Mouse (Mus musculus): ENCODE data around the gene Adprhl2. TPM values are rescaled to one million over a fixed set of nuclear protein-coding genes. Genes with fewer than 3 reads are reported as not detected.

The Adprhl2 gene
- polyA plus RNA-seq, 1 experiment from 2014 or later, result 44.6 TPM

GRCm38 (mm10) chr4:126303877-126304276 is 17.6 kb downstream of the Adprhl2 start:
- WGBS, result 61% methylated on average over 4 of the region's 4 CpGs
- H3K27me3 ChIP-seq (ENCODE audit: control insufficient read depth, insufficient read depth, low read length), result peaks cover 11% of the 10 kb centered on the region; the same call in 1 of the 2 replicates
- H3K4me3 ChIP-seq (ENCODE audit: low read depth, low read length), result no peak overlapping the region
- no peaks in the 10 kb centered on the region for H3K36me3 ChIP-seq (replicated peaks; ENCODE audit: control insufficient read depth, insufficient read depth, low read depth, low read length)
- no peak overlapping the region for H3K27ac ChIP-seq (replicated peaks; ENCODE audit: low read depth, low read length)
- no peak overlapping the region for H3K9ac ChIP-seq (replicated peaks; ENCODE audit: low read length)
- no peak overlapping the region for H3K4me2 ChIP-seq (ENCODE audit: low read depth, low read length)
- H3K9me3 ChIP-seq (replicated peaks; ENCODE audit: control insufficient read depth, low read length), result 0 out of 2 replicates have a peak, but pooled peaks cover 2% of the 10 kb centered on the region
- no peak for ATAC-seq (replicated peaks; ENCODE audit: insufficient number of reproducible peaks, low FRiP score, low TSS enrichment, low read depth)
- no peak for DNase-seq (ENCODE audit: low spot score)
- peaks cover 16% of the 10 kb centered on the region for H3K4me1 ChIP-seq (ENCODE audit: control insufficient read depth, insufficient read depth, low read length)

- peak overlapping the region; percentile 35 for H3K4me3 ChIP-seq (ENCODE audit: low read depth, low read length)
These were observed 19.8 kb downstream of the Adprhl2 start for GRCm38 (mm10) chr4:126301584-126302309.

GRCm38 (mm10) chr4:126300916-126301583 is 20.5 kb downstream of the Adprhl2 start:
- Histone ChIP-seq H3K4me3 (ENCODE audit: low read depth, low read length) (peak overlapping the region; percentile 35), H3K4me2 (ENCODE audit: low read depth, low read length) (peak overlapping the region; percentile 83), H3K27ac (replicated peaks; ENCODE audit: low read depth, low read length) (peak overlapping the region; percentile 52), H3K27me3 (ENCODE audit: control insufficient read depth, insufficient read depth, low read length) (peaks cover 15% of the 10 kb centered on the region; the same call in 1 of the 2 replicates), H3K9me3 (replicated peaks; ENCODE audit: control insufficient read depth, low read length) (0 out of 2 replicates have a peak, but pooled peaks cover under 1% of the 10 kb centered on the region), H3K36me3 (replicated peaks; ENCODE audit: control insufficient read depth, insufficient read depth, low read depth, low read length) (no peaks in the 10 kb centered on the region), H3K4me1 (ENCODE audit: control insufficient read depth, insufficient read depth, low read length) (peaks cover 25% of the 10 kb centered on the region), H3K9ac (replicated peaks; ENCODE audit: low read length) (peak overlapping the region; percentile 53)
- DNase-seq (ENCODE audit: low spot score) (peak; percentile 79), ATAC-seq (replicated peaks; ENCODE audit: insufficient number of reproducible peaks, low FRiP score, low TSS enrichment, low read depth) (peak; percentile 49)
- 1% methylated on average over 48 of the region's 50 CpGs for WGBS

More at GRCm38 (mm10) chr4:126301584-126302309, 19.8 kb downstream of the Adprhl2 start:
- peak overlapping the region; percentile 53 for H3K9ac ChIP-seq (replicated peaks; ENCODE audit: low read length)
- peak; percentile 47; the same call in 1 of the 2 replicates for ATAC-seq (replicated peaks; ENCODE audit: insufficient number of reproducible peaks, low FRiP score, low TSS enrichment, low read depth)
- peak overlapping the region; percentile 83 for H3K4me2 ChIP-seq (ENCODE audit: low read depth, low read length)
- WGBS, result 4% methylated on average over 27 of the region's 27 CpGs
- H3K9me3 ChIP-seq (replicated peaks; ENCODE audit: control insufficient read depth, low read length), result 0 out of 2 replicates have a peak, but pooled peaks cover 2% of the 10 kb centered on the region
- H3K4me1 ChIP-seq (ENCODE audit: control insufficient read depth, insufficient read depth, low read length), result peaks cover 22% of the 10 kb centered on the region
- peaks cover 15% of the 10 kb centered on the region; the same call in 1 of the 2 replicates for H3K27me3 ChIP-seq (ENCODE audit: control insufficient read depth, insufficient read depth, low read length)
- H3K36me3 ChIP-seq (replicated peaks; ENCODE audit: control insufficient read depth, insufficient read depth, low read depth, low read length), result no peaks in the 10 kb centered on the region
- DNase-seq (ENCODE audit: low spot score), result peak; percentile 46
- H3K27ac ChIP-seq (replicated peaks; ENCODE audit: low read depth, low read length), result peak overlapping the region; percentile 56; the same call in 1 of the 2 replicates

- Histone ChIP-seq H3K4me3 (ENCODE audit: low read depth, low read length) (peak overlapping the region; percentile 22), H3K9ac (replicated peaks; ENCODE audit: low read length) (peak overlapping the region; percentile 63), H3K36me3 (replicated peaks; ENCODE audit: control insufficient read depth, insufficient read depth, low read depth, low read length) (no peaks in the 10 kb centered on the region), H3K27me3 (ENCODE audit: control insufficient read depth, insufficient read depth, low read length) (peaks cover 10% of the 10 kb centered on the region; the same call in 1 of the 2 replicates), H3K4me1 (ENCODE audit: control insufficient read depth, insufficient read depth, low read length) (peaks cover 20% of the 10 kb centered on the region), H3K9me3 (replicated peaks; ENCODE audit: control insufficient read depth, low read length) (no peaks in the 10 kb centered on the region), H3K27ac (replicated peaks; ENCODE audit: low read depth, low read length) (peak overlapping the region; percentile 41; the same call in 1 of the 2 replicates), H3K4me2 (ENCODE audit: low read depth, low read length) (peak overlapping the region; percentile 66)
- WGBS, result under 1% methylated on average over 34 of the region's 34 CpGs
- ATAC-seq (replicated peaks; ENCODE audit: insufficient number of reproducible peaks, low FRiP score, low TSS enrichment, low read depth), result no peak
- peak; percentile 76 for DNase-seq (ENCODE audit: low spot score)
These were observed 24.8 kb downstream of the Adprhl2 start for GRCm38 (mm10) chr4:126296617-126297101.

GRCm38 (mm10) chr4:126295937-126296336 is 25.6 kb downstream of the Adprhl2 start:
- Histone ChIP-seq H3K9me3 (replicated peaks; ENCODE audit: control insufficient read depth, low read length) (no peaks in the 10 kb centered on the region), H3K4me2 (ENCODE audit: low read depth, low read length) (peak overlapping the region; percentile 66; the same call in 1 of the 2 replicates), H3K27ac (replicated peaks; ENCODE audit: low read depth, low read length) (no peak overlapping the region), H3K27me3 (ENCODE audit: control insufficient read depth, insufficient read depth, low read length) (peaks cover 4% of the 10 kb centered on the region; the same call in 1 of the 2 replicates), H3K4me1 (ENCODE audit: control insufficient read depth, insufficient read depth, low read length) (peaks cover 16% of the 10 kb centered on the region), H3K4me3 (ENCODE audit: low read depth, low read length) (no peak overlapping the region), H3K9ac (replicated peaks; ENCODE audit: low read length) (no peak overlapping the region), H3K36me3 (replicated peaks; ENCODE audit: control insufficient read depth, insufficient read depth, low read depth, low read length) (no peaks in the 10 kb centered on the region)
- ATAC-seq (replicated peaks; ENCODE audit: insufficient number of reproducible peaks, low FRiP score, low TSS enrichment, low read depth) (no peak), DNase-seq (ENCODE audit: low spot score) (no peak)
- WGBS, result 44% methylated on average over 4 of the region's 4 CpGs

GRCm38 (mm10) chr4:126295152-126295551 is 26.4 kb downstream of the Adprhl2 start:
- Histone ChIP-seq H3K9me3 (replicated peaks; ENCODE audit: control insufficient read depth, low read length) (no peaks in the 10 kb centered on the region), H3K36me3 (replicated peaks; ENCODE audit: control insufficient read depth, insufficient read depth, low read depth, low read length) (no peaks in the 10 kb centered on the region), H3K27me3 (ENCODE audit: control insufficient read depth, insufficient read depth, low read length) (peaks cover 4% of the 10 kb centered on the region; the same call in 1 of the 2 replicates), H3K4me1 (ENCODE audit: control insufficient read depth, insufficient read depth, low read length) (peaks cover 11% of the 10 kb centered on the region), H3K27ac (replicated peaks; ENCODE audit: low read depth, low read length) (no peak overlapping the region), H3K9ac (replicated peaks; ENCODE audit: low read length) (no peak overlapping the region), H3K4me3 (ENCODE audit: low read depth, low read length) (no peak overlapping the region), H3K4me2 (ENCODE audit: low read depth, low read length) (no peak overlapping the region)
- WGBS, result 75% methylated on average over 6 of the region's 6 CpGs
- no peak for DNase-seq (ENCODE audit: low spot score)
- no peak for ATAC-seq (replicated peaks; ENCODE audit: insufficient number of reproducible peaks, low FRiP score, low TSS enrichment, low read depth)

- peaks cover 13% of the 10 kb centered on the region for H3K27me3 ChIP-seq (ENCODE audit: control insufficient read depth, insufficient read depth, low read length)
These were observed 30.3 kb downstream of the Adprhl2 start for GRCm38 (mm10) chr4:126291196-126291595.

More at GRCm38 (mm10) chr4:126291196-126291595, 30.3 kb downstream of the Adprhl2 start:
- Histone ChIP-seq H3K9ac (replicated peaks; ENCODE audit: low read length) (no peak overlapping the region), H3K27ac (replicated peaks; ENCODE audit: low read depth, low read length) (no peak overlapping the region), H3K9me3 (replicated peaks; ENCODE audit: control insufficient read depth, low read length) (no peaks in the 10 kb centered on the region), H3K4me1 (ENCODE audit: control insufficient read depth, insufficient read depth, low read length) (0 out of 2 replicates have a peak, but pooled peaks cover 2% of the 10 kb centered on the region), H3K36me3 (replicated peaks; ENCODE audit: control insufficient read depth, insufficient read depth, low read depth, low read length) (no peaks in the 10 kb centered on the region), H3K4me3 (ENCODE audit: low read depth, low read length) (no peak overlapping the region), H3K4me2 (ENCODE audit: low read depth, low read length) (no peak overlapping the region)
- no peak for ATAC-seq (replicated peaks; ENCODE audit: insufficient number of reproducible peaks, low FRiP score, low TSS enrichment, low read depth)
- no peak for DNase-seq (ENCODE audit: low spot score)
- WGBS, result 20% methylated on average over 13 of the region's 13 CpGs
